Mouse (Mus musculus) heart, embryonic 16.5 days (tissue): ENCODE measurements around the gene Vmac. TPM values are rescaled to one million over a fixed set of nuclear protein-coding genes. Genes with fewer than 3 reads are reported as not detected.

ENCODE experiments used
- ATAC-seq: fragments of 200-750 bp; cut with Nextera tagmentation; replicated peaks from 2 replicates; pipeline ENCODE4 v1.8.0; 2017; ENCODE audit warnings: moderate number of reproducible peaks; ENCODE audit not compliant: insufficient read depth, low FRiP score; ENCODE audit errors: extremely low read depth
- H3K27ac ChIP-seq: fragments of 300-500 bp; sonication (generic); 2 replicates; pipeline ENCODE4 v1.5.1; 2014; ENCODE audit warnings: mild to moderate bottlenecking, low read length, control low read depth, moderate library complexity
- H3K27me3 ChIP-seq: fragments of 300-500 bp; sonication (generic); 2 replicates; pipeline ENCODE4 v1.6.1; 2014; ENCODE audit warnings: low read length, mixed read lengths; ENCODE audit not compliant: control insufficient read depth, insufficient read depth
- H3K36me3 ChIP-seq: fragments of 300-500 bp; sonication (generic); 2 replicates; pipeline ENCODE4 v1.6.1; 2014; ENCODE audit not compliant: control insufficient read depth, insufficient read depth
- H3K4me1 ChIP-seq: fragments of 300-500 bp; sonication (generic); 2 replicates; pipeline ENCODE4 v1.6.1; 2014; ENCODE audit warnings: low read length, mixed read lengths; ENCODE audit not compliant: control insufficient read depth, insufficient read depth
- H3K4me2 ChIP-seq: fragments of 300-500 bp; sonication (generic); 2 replicates; pipeline ENCODE4 v1.6.1; 2014; ENCODE audit warnings: low read depth, mild to moderate bottlenecking, control low read depth, low read length
- H3K4me3 ChIP-seq: fragments of 300-500 bp; sonication (generic); 2 replicates; pipeline ENCODE4 v1.5.1; 2014; ENCODE audit warnings: mild to moderate bottlenecking, control low read depth, low read length
- H3K9ac ChIP-seq: fragments of 300-500 bp; sonication (generic); 2 replicates; pipeline ENCODE4 v1.6.1; 2014; ENCODE audit warnings: low read length, control low read depth
- H3K9me3 ChIP-seq: fragments of 300-500 bp; sonication (generic); replicated peaks from 2 replicates; pipeline ENCODE4 v1.6.1; 2016; ENCODE audit warnings: low read length; ENCODE audit not compliant: control insufficient read depth
- whole genome bisulfite sequencing: fragments of 180-500 bp; shearing (Covaris S2); extraction: QIAGEN DNeasy Blood & Tissue Kit; methylation state at CpG from one replicate; pipeline ENCODE4 v1.1.7; 2014; 5-methylcytosine and 5-hydroxymethylcytosine counted together
- polyA plus RNA-seq: library from polyadenylated mRNA; unstranded; fragments of >200 nt; fragmentation: Nextera tagmentation; extraction: Ambion mirVana; gene quantifications from 2 replicates; pipeline ENCODE4 v1.2.1, GENCODE M21; 2015

Gene Vmac
- polyA plus RNA-seq, 1 experiment from 2014 or later = 14.6 TPM

GRCm38 (mm10) chr17:56706515-56706914, 11.3 kb downstream of the Vmac start:
- no peak overlapping the region for H3K4me3 ChIP-seq
- no peaks in the 10 kb centered on the region for H3K27me3 ChIP-seq
- ATAC-seq = no peak
- no peaks in the 10 kb centered on the region for H3K4me1 ChIP-seq
- no peak overlapping the region for H3K4me2 ChIP-seq
- H3K27ac ChIP-seq = no peak overlapping the region
- 97% methylated on average over 1 of the region's 1 CpGs for WGBS
- H3K36me3 ChIP-seq = peaks cover 90% of the 10 kb centered on the region
- H3K9ac ChIP-seq = no peak overlapping the region
- H3K9me3 ChIP-seq = no peaks in the 10 kb centered on the region

- H3K4me2 ChIP-seq = no peak overlapping the region
- peaks cover 85% of the 10 kb centered on the region for H3K36me3 ChIP-seq
- 0 out of 2 replicates have a peak, but pooled peaks have one; percentile 16 for ATAC-seq
- no peak overlapping the region for H3K27ac ChIP-seq
- H3K27me3 ChIP-seq = no peaks in the 10 kb centered on the region
- H3K9me3 ChIP-seq = no peaks in the 10 kb centered on the region
- H3K4me1 ChIP-seq = no peaks in the 10 kb centered on the region
- H3K4me3 ChIP-seq = no peak overlapping the region
- no peak overlapping the region for H3K9ac ChIP-seq
- WGBS = 64% methylated on average over 4 of the region's 4 CpGs
Observed at GRCm38 (mm10) chr17:56703038-56703437, 14.8 kb downstream of the Vmac start.

DNA sequence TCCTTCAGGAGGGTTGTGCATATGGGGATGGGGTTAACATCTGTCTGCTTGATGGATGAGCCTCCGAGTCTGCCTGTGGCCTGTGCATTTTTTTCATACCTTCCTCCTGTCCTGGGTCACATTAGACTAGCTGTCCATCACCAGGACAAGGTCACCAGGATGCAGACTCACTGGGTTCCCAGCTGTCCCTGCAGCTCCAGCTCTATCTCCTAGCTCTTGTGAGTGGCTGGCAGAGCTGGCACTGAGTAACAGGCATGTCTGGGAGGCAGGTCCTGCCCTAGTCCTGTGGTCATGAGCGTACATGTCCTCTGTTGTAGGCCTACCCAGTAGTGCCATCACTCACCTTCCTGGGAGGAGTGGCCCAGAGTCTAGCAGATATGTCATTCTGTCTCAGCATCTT, 17.4 kb downstream of the Vmac start:
- Histone ChIP-seq H3K27me3 (no peaks in the 10 kb centered on the region), H3K9me3 (no peaks in the 10 kb centered on the region), H3K4me1 (no peaks in the 10 kb centered on the region), H3K36me3 (peaks cover 74% of the 10 kb centered on the region), H3K4me2 (no peak overlapping the region), H3K27ac (no peak overlapping the region), H3K4me3 (no peak overlapping the region), H3K9ac (no peak overlapping the region)
- ATAC-seq = no peak
- WGBS = 55% methylated on average over 2 of the region's 2 CpGs

DNA sequence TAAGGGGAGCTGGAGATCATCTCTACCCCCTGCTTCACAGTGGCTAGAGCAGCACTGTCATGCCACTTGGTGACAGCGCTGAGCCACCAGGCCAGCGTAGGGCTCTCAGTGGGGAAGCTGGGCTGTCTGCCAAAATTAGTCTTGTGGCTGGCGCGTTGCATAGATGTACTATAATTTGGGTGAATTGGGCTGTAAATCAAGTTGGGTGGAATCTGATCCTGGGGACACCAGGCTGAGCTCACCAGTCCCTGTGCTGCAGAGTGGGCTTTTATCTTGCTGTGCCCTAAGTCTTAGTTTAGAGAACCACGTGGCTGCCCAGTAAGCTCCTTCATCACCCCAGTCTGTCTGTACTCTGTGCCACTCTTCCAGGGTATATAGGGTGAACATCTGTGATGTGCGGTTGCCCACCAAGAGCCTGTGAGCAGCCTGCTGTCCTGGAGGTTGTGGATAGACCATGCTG, 23.9 kb downstream of the Vmac start:
- Histone ChIP-seq H3K9ac (no peak overlapping the region), H3K36me3 (peaks cover 32% of the 10 kb centered on the region), H3K9me3 (no peaks in the 10 kb centered on the region), H3K4me2 (no peak overlapping the region), H3K4me1 (peaks cover 19% of the 10 kb centered on the region), H3K27me3 (no peaks in the 10 kb centered on the region), H3K4me3 (no peak overlapping the region), H3K27ac (peak overlapping the region; percentile 54; the same call in 1 of the 2 replicates)
- peak; percentile 83 for ATAC-seq
- WGBS = 24% methylated on average over 6 of the region's 6 CpGs

- Histone ChIP-seq H3K27ac (peak overlapping the region; percentile 54; the same call in 1 of the 2 replicates), H3K27me3 (no peaks in the 10 kb centered on the region), H3K9me3 (no peaks in the 10 kb centered on the region), H3K4me2 (no peak overlapping the region), H3K9ac (0 out of 2 replicates have a peak overlapping the region, but pooled peaks have one; percentile 14), H3K4me1 (peaks cover 19% of the 10 kb centered on the region), H3K4me3 (no peak overlapping the region), H3K36me3 (peaks cover 27% of the 10 kb centered on the region)
- 38% methylated on average over 1 of the region's 1 CpGs for WGBS
- ATAC-seq = no peak
Observed at GRCm38 (mm10) chr17:56693395-56693794, 24.4 kb downstream of the Vmac start.

GRCm38 (mm10) chr17:56688689-56689088, 29.1 kb downstream of the Vmac start:
- Histone ChIP-seq H3K36me3 (peaks cover 21% of the 10 kb centered on the region), H3K9ac (no peak overlapping the region), H3K4me2 (no peak overlapping the region), H3K27me3 (no peaks in the 10 kb centered on the region), H3K4me3 (no peak overlapping the region), H3K27ac (no peak overlapping the region), H3K4me1 (peaks cover 16% of the 10 kb centered on the region), H3K9me3 (no peaks in the 10 kb centered on the region)
- no peak for ATAC-seq
- 88% methylated on average over 2 of the region's 2 CpGs for WGBS

GRCm38 (mm10) chr17:56688045-56688444, 29.8 kb downstream of the Vmac start:
- Histone ChIP-seq H3K9me3 (no peaks in the 10 kb centered on the region), H3K4me1 (peaks cover 12% of the 10 kb centered on the region), H3K27ac (no peak overlapping the region), H3K27me3 (no peaks in the 10 kb centered on the region), H3K4me2 (no peak overlapping the region), H3K36me3 (peaks cover 21% of the 10 kb centered on the region), H3K9ac (no peak overlapping the region), H3K4me3 (no peak overlapping the region)
- no peak for ATAC-seq

- no peak overlapping the region for H3K27ac ChIP-seq
- no peaks in the 10 kb centered on the region for H3K27me3 ChIP-seq
- no peak overlapping the region for H3K4me2 ChIP-seq
- no peak for ATAC-seq
- H3K9ac ChIP-seq = no peak overlapping the region
- H3K9me3 ChIP-seq = no peaks in the 10 kb centered on the region
- H3K4me3 ChIP-seq = no peak overlapping the region
- H3K4me1 ChIP-seq = peaks cover 18% of the 10 kb centered on the region
- peaks cover 16% of the 10 kb centered on the region for H3K36me3 ChIP-seq
- 82% methylated on average over 4 of the region's 4 CpGs for WGBS
Observed at GRCm38 (mm10) chr17:56686801-56687200, 31.0 kb downstream of the Vmac start.

DNA sequence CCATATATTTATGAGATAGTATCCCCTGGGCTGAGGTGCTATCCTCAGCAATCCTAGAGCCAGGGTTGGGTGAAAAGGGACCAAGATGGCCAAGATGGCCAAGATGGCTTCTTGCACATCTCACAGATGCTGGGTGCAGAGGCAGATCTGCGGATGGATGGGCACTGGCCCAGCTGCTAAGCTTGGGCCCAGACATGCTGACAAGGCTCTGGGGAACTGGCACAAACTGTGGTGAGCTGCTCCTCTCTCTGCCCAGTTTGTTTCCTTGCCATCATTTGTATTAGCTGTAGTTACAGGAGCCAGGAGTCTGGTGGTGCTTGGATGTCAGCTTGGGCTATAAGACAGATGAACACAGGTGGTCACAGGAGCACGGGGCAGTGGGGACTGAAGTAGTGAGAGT, 33.2 kb downstream of the Vmac start:
- 80% methylated on average over 2 of the region's 2 CpGs for WGBS
- H3K4me1 ChIP-seq = peaks cover 20% of the 10 kb centered on the region
- no peak overlapping the region for H3K9ac ChIP-seq
- peaks cover 13% of the 10 kb centered on the region for H3K36me3 ChIP-seq
- no peak overlapping the region for H3K4me3 ChIP-seq
- no peaks in the 10 kb centered on the region for H3K27me3 ChIP-seq
- ATAC-seq = no peak
- H3K4me2 ChIP-seq = no peak overlapping the region
- H3K27ac ChIP-seq = no peak overlapping the region
- no peaks in the 10 kb centered on the region for H3K9me3 ChIP-seq
